Mouse (Mus musculus) B cell, adult 2 months (primary cell): ENCODE results near the gene Atg7.

Source experiments
- DNase-seq, 2 experiments: peaks; one replicate each; pipeline ENCODE4 v3.0.0; 2022

Gene Atg7

GRCm38 (mm10) chr6:114821646-114822045, 178.7 kb downstream of the Atg7 start:
- no peak for DNase-seq

GRCm38 (mm10) chr6:114826889-114827288, 184.0 kb downstream of the Atg7 start:
- no peak for DNase-seq

- no peak for DNase-seq
These were observed 187.0 kb downstream of the Atg7 start for GRCm38 (mm10) chr6:114829660-114830438.

- DNase-seq, result no peak
These were observed 188.9 kb downstream of the Atg7 start for GRCm38 (mm10) chr6:114831807-114832206.

- no peak for DNase-seq
These were observed 190.3 kb downstream of the Atg7 start for GRCm38 (mm10) chr6:114833058-114833685.

GRCm38 (mm10) chr6:114833791-114834346, 191.0 kb downstream of the Atg7 start:
- no peak for DNase-seq

- no peak for DNase-seq
These were observed 192.4 kb downstream of the Atg7 start for GRCm38 (mm10) chr6:114835344-114835743.

GRCm38 (mm10) chr6:114835752-114836151, 192.9 kb downstream of the Atg7 start:
- DNase-seq, result no peak

GRCm38 (mm10) chr6:114836433-114836832, 193.5 kb downstream of the Atg7 start:
- no peak for DNase-seq

- DNase-seq, result no peak
These were observed 196.0 kb downstream of the Atg7 start for GRCm38 (mm10) chr6:114838872-114839271.

- DNase-seq, result no peak
These were observed 197.1 kb downstream of the Atg7 start for GRCm38 (mm10) chr6:114840012-114840411.

- DNase-seq, result no peak
These were observed 199.2 kb downstream of the Atg7 start for GRCm38 (mm10) chr6:114842131-114842530.

- peak in 1 of 2 experiments; percentile 8 for DNase-seq
These were observed 200.0 kb downstream of the Atg7 start for GRCm38 (mm10) chr6:114842863-114843262.

GRCm38 (mm10) chr6:114846153-114846772, 203.4 kb downstream of the Atg7 start:
- DNase-seq, result no peak

- DNase-seq, result no peak
These were observed 204.8 kb downstream of the Atg7 start for GRCm38 (mm10) chr6:114847582-114848174.

GRCm38 (mm10) chr6:114848761-114849160, 205.9 kb downstream of the Atg7 start:
- no peak for DNase-seq

- no peak for DNase-seq
These were observed 206.9 kb downstream of the Atg7 start for GRCm38 (mm10) chr6:114849787-114850186.

GRCm38 (mm10) chr6:114851688-114852087, 208.8 kb downstream of the Atg7 start:
- DNase-seq, result no peak

- DNase-seq, result no peak
These were observed 209.8 kb downstream of the Atg7 start for GRCm38 (mm10) chr6:114852739-114853138.

GRCm38 (mm10) chr6:114854368-114854767, 211.5 kb downstream of the Atg7 start:
- no peak for DNase-seq

GRCm38 (mm10) chr6:114855644-114856043, 212.7 kb downstream of the Atg7 start:
- no peak for DNase-seq

- no peak for DNase-seq
These were observed 213.6 kb downstream of the Atg7 start for GRCm38 (mm10) chr6:114856501-114856900.
